Mouse (Mus musculus) megakaryocyte, adult 5-6 weeks (primary cell): ENCODE results near the gene Ganab. TPM values are rescaled to one million over a fixed set of nuclear protein-coding genes. Genes with fewer than 3 reads are reported as not detected.
"Not testable (repeated sequence)": the region's sequence is repeated elsewhere in the genome, so short reads cannot be mapped to it uniquely, and the experiment has no call there.

ENCODE experiments used
- ATAC-seq: 2 replicates; pipeline ENCODE4 v1.8.0; 2016; ENCODE audit warnings: mild to moderate bottlenecking, inconsistent platforms; ENCODE audit not compliant: poor library complexity, severe bottlenecking
- total RNA-seq, 2 experiments: library from RNA; stranded (forward) in 1 of 2; stranded (reverse) in 1 of 2; fragments of 153-499, 151-499 nt in 1 of 2; fragments of 221-1000, 200-1000 nt in 1 of 2; gene quantifications; 2 replicates each; pipeline versions ENCODE4 v1.2.3 to v1.2.4; 2015 to 2017

Gene Ganab
- total RNA-seq (2015) (69.0 and 71.3 TPM in 2 replicates), total RNA-seq (2017) (51.7 and 58.4 TPM in 2 replicates)

DNA sequence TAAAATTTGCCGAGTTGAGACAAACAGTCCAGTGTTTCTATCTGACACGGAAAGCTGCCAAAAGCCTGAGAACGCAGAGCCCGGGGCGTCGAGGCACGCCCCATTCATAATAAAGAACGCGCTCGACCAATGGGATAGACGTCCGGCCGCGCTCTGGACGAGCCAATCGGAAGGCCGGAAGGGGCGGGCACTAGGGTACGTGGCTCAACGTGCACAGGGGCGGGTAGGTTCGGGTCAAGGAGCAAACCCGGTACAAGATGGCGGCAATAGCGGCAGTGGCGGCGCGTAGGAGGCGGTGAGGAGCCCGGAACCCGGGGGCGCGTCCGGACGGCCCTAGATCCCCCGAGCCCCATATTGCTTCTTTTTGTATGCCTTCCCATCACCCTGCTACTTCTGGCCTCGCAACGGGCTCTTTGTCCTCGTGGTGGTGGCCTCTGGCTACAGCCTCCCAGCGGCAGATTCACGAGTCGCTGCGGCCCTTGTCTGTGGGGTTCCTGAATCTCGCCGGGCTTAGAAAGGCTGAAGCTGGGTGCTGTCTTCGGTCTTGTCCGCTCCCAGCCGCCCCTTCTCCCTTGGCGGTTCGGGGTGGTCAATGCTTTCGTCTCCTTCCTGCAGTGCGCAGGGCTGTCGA, at the start of gene Ganab:
Ganab (plus strand) TSS at position 207 of the 631 bp plus-strand sequence.
- ATAC-seq: peak; percentile 99

DNA sequence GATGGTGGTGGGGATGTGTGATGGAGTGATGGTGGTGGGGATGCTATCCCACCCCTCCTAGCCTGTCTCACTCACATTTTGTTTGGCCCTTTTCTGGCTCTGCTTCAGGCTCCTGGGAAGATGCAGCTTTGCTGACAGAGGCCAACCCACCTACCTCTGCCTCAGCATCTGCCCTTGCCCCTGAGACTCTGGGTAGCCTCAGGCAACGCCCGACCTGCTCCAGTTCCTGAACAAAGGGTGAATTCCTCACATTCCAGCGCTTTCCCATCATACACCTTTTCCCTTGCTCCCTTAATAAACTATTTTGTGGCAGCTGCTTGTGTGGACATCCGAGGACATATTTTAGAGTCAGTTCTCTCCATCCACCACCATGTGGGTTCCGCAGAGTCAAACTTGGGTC, 49.5 kb upstream of the Ganab start:
- ATAC-seq: no peak

DNA sequence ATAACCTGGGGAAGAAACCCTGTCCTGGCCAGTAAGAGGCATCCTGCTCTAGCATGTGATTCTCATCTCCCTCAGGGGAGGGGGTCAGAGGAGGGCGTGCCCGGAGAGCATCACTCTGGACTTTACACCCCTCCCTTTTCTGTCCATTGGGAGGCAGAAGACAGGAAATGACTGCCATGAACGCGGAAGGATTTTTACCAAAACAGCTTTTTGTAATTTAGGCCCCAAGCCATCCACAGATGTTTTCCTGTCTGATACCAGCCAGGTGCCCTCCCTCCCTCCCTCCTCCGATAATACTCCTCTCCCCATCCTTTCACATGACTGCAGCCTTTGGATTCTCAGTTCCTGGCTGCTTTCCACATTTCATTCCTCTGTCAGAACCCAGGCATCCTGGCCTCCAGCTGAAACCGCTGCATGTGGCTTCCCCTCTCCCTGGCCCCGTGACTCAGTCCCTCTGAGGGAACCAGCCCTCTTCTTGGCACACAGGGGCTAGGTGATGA, 47.4 kb upstream of the Ganab start, which contains the start of gene Lrrn4cl:
Lrrn4cl (plus strand) TSS at position 367 of the 500 bp plus-strand sequence.
- no peak for ATAC-seq

DNA sequence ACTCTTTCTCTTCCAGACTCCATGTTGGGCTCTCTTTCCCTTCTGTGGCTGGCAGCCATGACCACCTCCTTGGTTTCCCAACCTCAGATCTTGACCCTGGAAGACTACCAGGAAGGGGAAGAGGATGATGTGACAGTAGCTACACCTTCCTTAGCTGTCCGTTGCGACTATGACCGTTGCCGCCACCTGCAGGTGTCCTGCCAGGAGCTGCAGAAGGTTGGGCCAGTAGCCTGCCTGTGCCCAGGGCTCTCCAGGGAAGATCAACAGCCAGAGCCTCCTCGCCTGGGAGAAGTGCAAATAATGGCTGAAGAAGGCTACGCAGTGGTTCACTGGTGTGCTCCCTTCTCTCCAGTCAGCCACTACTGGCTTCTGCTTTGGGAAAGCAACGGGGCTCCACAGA, 46.2 kb upstream of the Ganab start:
- no peak for ATAC-seq

DNA sequence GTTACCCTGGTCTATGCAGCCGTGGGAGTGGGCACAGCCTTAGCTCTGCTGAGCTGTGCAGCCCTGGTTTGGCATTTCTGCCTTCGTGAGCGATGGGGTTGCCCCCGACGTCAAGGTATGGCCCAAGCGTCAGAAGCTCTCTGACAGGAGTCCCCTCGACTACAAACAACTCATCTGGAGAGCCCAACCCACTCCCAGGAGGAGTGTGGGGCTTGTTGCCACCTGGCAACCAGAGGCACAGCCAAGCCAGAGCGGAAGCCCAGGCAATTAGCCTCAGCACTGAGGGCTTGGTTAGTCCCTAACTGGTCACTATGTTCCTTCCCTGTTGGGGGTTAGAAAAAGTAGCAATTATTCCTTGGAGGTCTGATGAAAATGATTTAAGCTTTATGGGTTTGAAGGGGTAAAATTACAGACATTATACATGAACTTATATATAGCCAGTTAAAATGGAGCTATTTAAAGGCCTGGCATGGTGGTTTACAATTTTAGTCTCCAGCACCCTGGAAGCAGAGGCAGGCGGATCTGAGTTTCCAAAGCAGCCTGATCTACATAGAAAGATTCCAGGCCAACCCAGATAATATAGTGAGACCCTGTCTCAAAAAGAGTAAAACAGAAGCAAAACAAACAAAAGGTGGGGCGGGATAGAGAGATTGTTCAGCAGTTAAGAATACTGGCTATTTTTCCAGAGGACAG, 45.5 kb upstream of the Ganab start:
- ATAC-seq: no peak

DNA sequence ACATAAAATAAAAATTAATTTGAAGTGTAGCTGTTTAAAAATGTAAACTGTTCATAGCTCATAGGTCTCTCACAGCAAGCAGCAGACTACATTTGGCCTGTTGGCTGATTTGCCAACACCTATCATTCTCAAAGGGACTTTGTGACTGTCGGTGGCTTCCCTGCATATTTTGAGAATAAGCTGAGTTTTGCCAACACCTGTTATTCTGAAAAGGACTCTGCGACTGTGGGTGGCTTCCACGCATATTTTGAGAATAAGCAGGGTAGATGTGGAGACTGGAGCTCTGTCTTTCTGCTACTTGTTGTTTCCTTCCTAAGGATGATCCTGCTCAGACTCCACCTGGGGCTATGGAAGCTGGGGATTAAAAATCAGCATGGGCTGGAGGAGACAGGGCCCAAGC, 44.8 kb upstream of the Ganab start:
- ATAC-seq: no peak

DNA sequence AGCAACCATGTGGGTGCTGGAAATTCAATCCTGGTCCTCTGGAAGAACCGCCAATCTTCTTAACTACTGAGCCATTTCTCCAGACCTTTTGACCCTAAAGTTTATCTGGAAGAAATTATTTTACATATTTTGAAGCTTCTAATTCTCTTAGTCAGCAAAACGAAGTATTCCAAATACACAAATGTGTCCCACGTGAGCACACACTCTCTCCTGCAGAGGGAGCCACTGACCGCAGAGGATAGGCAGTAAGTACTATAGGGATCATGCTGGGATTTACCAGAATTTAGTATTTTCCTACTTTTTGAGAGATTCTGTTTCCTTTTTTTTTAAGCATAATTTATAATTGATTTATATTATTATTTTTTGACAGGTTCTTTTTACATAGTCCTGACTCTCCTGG, 40.2 kb upstream of the Ganab start:
- ATAC-seq: peak; percentile 52; the same call in 1 of the 2 replicates

DNA sequence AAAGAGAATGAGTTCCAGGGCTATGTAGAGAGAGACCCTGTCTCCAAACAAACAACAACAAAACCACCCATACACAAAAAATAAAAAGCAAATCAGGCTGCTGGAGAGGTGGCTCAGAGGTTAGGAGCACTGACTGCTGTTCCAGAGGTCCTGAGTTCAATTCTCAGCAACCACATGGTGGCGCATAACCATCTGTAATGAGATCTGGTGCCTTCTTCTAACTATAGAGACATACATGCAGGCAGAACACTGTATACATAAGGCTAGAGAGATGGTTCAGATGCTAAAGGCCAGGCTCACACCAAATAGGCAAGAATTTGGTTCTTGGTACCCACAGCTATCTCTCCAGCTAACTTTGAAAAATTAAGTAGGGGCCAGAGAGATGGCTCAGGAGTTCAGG, 38.9 kb upstream of the Ganab start:
- ATAC-seq: no peak

DNA sequence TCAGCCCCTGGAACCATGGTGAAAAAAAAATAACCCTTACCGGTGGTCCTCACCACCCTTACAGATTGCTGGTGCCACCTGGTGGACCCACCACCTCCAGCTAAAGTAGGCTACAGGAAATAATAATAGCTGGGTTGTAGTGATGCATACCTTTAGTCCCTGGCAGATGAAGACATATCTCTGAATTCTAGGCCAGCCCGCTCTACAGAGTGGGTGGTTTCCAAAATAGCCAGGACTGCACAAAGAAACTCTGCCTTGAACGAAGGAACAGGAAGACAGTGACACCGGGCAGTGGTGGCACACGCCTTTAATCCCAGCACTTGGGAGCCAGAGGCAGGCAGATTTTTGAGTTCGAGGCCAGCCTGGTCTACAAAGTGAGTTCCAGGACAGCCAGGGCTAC, 33.6 kb upstream of the Ganab start:
- no peak for ATAC-seq

DNA sequence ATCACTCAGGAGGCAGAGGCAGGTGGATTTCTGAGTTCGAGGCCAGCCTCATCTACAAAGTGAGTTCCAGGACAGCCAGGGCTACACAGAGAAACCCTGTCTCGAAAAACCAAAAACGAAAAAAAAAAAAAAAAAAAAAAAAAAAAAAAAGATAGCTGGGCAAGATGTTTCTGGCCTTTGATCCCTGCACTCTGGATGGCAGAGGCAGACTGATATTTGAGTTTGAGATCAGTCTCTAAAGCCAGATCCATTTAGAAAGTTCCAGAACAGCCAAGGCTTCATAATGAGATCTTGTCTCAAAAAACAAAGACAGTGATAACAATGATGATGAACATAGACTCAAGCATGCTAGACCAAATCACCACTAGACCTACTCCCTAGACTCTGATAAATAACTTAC, 27.5 kb upstream of the Ganab start:
- ATAC-seq: not testable (repeated sequence)

DNA sequence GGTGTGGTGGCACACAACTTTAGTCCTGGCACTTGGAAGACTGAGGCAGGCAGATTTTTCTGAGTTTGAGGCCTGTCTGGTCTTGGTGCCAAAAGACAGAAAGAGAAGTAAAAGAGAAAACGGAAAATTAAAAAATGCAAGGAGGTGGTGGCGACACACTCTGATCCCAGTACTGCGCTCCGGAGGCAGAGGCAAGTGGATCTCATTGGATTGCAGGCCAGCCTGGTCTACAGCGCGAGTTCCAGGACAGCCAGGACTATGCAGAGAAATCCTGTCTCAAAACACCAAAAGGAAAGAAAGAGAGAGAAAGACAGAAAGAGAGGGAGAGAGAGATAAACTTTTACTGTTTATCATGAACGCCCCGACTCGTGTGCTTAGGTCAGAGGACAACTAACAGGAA, 27.0 kb upstream of the Ganab start:
- no peak; the same call in 1 of the 2 replicates for ATAC-seq

DNA sequence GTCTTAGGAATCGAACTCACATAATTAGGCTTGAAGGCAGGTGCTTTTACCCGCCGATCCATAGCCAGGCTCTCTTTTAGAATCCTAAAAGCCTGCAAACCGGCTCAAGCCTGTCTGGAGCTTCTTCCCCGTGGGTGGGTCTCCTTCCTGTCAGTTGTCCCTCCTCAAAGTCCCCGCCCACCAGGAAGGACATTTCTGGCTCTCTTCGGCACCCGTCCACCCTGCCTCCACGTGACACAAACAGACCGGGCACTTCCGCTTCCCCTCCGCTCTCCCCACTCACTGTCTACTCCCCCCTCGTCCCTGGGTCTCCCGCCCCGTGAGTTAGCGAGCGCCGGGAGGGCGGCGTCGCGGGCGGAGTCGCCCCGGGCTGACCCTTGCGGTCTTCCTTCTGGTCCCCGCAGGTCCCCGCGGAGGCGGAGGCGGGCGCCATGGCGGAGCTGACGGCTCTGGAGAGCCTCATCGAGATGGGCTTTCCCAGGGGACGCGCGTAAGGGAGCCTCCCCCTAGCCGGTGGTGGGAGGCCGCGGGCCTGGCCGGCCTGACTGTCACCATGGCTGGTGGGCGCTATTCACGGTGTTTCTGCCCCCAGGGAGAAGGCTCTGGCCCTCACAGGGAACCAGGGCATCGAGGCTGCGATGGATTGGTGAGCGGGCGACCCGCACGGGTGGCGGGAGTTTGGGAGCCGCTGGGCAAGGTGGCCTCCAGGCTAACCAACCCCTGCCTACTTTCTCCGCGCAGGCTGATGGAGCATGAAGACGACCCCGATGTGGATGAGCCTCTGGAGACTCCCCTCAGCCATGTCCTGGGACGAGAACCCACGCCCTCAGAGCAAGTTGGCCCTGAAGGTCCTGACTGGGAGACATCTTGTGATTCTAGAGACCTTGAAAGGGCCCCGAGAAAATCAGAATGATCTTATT, 26.3 kb upstream of the Ganab start, which contains the start of gene Ubxn1:
Ubxn1 (plus strand) TSS at position 230 of the 920 bp plus-strand sequence.
- peak; percentile 100 for ATAC-seq

DNA sequence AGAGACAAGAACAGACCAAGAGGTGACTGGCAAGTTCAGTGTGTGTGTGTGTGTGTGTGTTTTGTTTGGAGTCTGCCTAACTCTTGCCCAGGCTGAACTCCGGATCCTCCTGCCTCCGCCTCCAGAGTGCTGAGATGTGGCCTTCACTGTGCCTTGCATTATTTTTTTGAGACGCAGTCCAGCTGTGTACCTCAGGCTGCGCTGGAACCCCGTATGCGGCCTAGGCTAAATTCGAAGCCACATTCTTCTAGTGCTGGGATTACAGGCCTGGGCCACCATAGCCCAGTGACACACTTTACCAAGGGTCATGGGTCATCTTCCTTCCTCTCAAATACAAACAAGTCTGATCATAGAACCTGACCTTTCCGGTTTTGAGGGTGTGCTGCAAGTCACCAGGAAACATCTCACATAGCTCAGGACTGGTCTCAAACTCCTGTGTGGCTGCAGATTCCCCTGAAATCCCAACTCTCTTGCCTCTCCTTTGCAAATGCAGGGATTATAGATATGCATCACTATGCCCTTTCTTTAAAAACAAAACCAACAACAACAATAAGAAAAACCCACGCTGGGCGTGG, 25.5 kb upstream of the Ganab start:
- no peak for ATAC-seq

DNA sequence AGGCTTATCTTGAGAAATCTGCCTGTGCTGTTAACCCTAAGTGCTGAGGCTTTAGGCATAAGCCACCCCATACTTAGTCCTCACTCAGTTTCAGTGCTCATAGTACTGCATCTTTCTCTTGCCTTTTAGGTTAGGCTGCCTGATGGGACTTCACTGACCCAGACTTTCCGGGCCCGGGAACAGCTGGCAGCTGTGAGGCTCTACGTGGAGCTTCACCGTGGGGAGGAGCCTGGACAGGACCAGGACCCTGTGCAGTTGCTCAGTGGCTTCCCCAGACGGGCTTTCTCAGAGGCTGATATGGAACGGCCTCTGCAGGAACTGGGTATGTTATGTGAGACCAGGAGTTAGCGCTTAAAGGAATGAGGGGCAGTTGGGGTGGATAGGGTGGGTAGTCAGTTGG, 22.8 kb upstream of the Ganab start:
- ATAC-seq: no peak

DNA sequence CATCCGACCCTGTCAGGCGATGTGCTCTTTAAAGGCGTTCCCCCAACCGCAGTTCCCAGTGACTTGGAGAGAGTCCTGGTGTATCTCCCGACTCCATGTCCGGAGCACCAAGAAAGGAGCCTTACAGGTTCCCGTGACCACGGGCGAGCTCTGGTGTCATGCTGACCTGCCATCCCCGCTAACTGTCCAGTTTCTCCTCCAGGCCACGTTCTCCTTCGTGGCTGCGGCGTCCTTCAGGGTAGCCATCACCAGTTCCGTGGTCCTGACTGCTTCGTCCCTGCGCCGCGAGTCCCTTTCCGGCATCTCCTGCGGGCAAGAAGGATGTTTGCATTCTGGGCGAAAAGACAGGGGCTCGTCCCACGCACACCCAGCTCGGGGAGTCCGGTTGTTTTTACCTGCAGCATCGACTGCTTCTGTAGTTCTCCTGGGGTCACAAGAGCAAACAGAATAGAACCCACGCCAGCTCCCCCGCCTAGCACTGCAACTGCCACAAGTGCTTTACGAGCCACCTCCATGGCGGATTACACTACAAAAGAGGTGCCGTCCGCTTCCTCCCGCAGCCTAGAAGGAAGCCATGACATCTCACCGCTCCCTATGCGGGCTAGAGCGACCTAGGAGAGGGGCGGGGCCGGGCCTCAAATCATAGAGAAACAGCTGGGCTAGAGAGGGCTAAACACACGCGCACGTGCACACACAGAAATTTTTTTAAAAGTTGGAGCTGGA, 17.4 kb upstream of the Ganab start, which contains the start of gene Uqcc3:
Uqcc3 (minus strand) TSS at position 613 of the 723 bp plus-strand sequence.
- peak; percentile 99 for ATAC-seq

DNA sequence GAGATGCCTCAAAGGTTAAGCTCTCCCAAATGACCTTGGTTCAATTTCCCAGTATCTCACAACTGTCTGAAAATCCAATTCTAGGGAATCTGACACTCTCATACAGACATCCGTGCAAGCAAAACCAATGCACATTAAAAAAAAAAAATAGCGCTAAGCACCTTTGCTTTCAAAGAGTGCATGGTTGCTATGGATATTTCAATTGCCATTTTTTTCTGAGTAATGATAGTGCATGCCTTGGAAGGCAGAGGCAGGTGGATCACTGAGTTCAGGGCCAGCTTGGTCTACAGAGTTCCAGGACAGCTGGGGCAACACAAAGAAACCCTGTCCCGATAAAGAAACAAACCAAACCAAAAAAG, 16.9 kb upstream of the Ganab start:
- ATAC-seq: no peak

DNA sequence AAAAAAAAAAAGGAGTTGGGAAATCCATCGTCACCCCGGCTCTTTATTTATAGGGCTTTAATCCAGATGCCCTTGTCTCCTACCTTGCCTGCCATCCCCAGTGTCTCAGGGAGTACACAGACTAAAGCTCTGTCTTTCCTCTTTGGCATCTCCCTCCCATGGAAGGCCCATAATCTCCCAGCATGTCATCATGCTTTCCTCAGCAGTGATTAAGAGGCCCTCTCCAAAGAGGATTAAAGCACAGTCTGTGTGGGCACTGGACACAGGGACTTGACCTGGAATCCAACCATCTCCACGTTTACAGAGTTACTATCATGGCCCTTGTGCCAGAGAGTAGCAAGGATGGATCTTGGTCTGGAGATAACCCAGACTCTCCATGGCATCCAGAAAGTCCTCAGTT, 14.3 kb upstream of the Ganab start, which contains the start of the genes Lbhd1 and Gm49403:
Lbhd1 (plus strand) TSS at position 117 of the 400 bp plus-strand sequence.
Gm49403 (plus strand) TSS at position 315 of the 400 bp plus-strand sequence.
- no peak for ATAC-seq

DNA sequence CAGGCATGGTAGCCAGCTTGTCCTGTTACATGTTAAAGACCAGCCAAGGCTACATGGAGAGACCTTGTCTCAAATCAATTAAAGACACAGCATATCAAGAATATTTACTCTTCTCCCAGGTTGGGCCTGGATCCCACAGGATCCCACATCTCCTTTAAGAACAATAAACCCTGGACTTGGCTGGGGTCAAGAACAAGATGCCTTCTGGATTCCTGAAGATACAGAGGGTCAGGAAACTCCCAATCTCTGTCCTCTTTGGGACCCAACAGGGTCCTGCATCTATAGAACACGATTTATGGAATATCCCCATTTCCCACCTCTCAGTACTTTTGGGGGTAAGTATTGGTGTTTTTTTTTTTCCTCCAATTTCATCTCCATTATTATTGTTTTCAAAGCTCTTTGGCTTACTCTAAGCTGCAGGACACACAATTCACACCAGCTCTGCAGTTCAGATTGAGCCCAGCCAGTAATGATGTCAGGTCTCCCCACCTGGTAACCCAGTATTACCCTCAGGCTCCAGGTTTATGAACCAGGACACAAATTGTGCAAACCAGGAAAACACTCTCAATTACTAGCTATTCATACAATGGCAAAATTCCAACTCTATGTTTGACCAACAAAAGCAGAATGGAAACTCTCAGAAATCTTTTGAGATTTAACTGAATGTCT, 10.8 kb upstream of the Ganab start:
- no peak for ATAC-seq
